Mouse (Mus musculus) liver, embryonic 14.5 days (tissue): Measurements from ENCODE around the gene Accs. TPM values are rescaled to one million over a fixed set of nuclear protein-coding genes. Genes with fewer than 3 reads are reported as not detected.

Source experiments
- ATAC-seq: fragments of 200-750 bp; cut with Nextera tagmentation; 2 replicates; pipeline ENCODE4 v1.8.0; 2017; ENCODE audit warnings: moderate number of reproducible peaks, mild to moderate bottlenecking, moderate library complexity; ENCODE audit not compliant: insufficient read depth
- DNase-seq, 3 experiments: peaks; one replicate each; pipeline ENCODE4 v3.0.0-alpha.2; 2012 to 2013; ENCODE audit warnings: low read depth in 3 of 3, low spot score in 3 of 3
- H3K27ac ChIP-seq: fragments of 300-500 bp; sonication (generic); 2 replicates; pipeline ENCODE4 v1.5.1; 2014; ENCODE audit warnings: moderate library complexity, mild to moderate bottlenecking, control low read depth, inconsistent platforms
- H3K27me3 ChIP-seq: fragments of 300-500 bp; sonication (generic); 2 replicates; pipeline ENCODE4 v1.6.1; 2014; ENCODE audit warnings: mild to moderate bottlenecking, low read length, moderate library complexity; ENCODE audit not compliant: control insufficient read depth, insufficient read depth
- H3K36me3 ChIP-seq: fragments of 300-500 bp; sonication (generic); replicated peaks from 2 replicates; pipeline ENCODE4 v1.6.1; 2014; ENCODE audit warnings: low read depth; ENCODE audit not compliant: control insufficient read depth, insufficient read depth
- H3K4me1 ChIP-seq, 2 experiments: fragments of 200-500 bp in 1 of 2; fragments of 300-500 bp in 1 of 2; sonication (generic) in 1 of 2; replicated peaks; 2 replicates each; pipeline ENCODE4 v1.6.1; 2012 to 2014; ENCODE audit warnings: antibody characterized with exemption in 1 of 2, inconsistent platforms in 1 of 2, low read length in 1 of 2; ENCODE audit not compliant: control insufficient read depth in 2 of 2, insufficient read depth in 2 of 2
- H3K4me2 ChIP-seq: fragments of 300-500 bp; sonication (generic); 2 replicates; pipeline ENCODE4 v1.6.1; 2014; ENCODE audit warnings: low read depth, mild to moderate bottlenecking, control low read depth, moderate library complexity
- H3K4me3 ChIP-seq, 2 experiments: fragments of 200-500 bp in 1 of 2; fragments of 300-500 bp in 1 of 2; sonication (generic) in 1 of 2; 2 replicates each; pipeline ENCODE4 v1.5.1; 2012 to 2014; ENCODE audit warnings: low read depth in 2 of 2, low read length in 2 of 2, mild to moderate bottlenecking in 2 of 2, control low read depth in 1 of 2, inconsistent platforms in 1 of 2, moderate library complexity in 1 of 2; ENCODE audit not compliant: insufficient read depth in 1 of 2
- H3K9ac ChIP-seq: fragments of 300-500 bp; sonication (generic); replicated peaks from 2 replicates; pipeline ENCODE4 v1.6.1; 2014; ENCODE audit warnings: mild to moderate bottlenecking, control low read depth, moderate library complexity
- H3K9me3 ChIP-seq: fragments of 300-500 bp; sonication (generic); 2 replicates; pipeline ENCODE4 v1.6.1; 2016; ENCODE audit warnings: low read length, mixed read lengths; ENCODE audit not compliant: control insufficient read depth
- CTCF ChIP-seq: IDR thresholded peaks from 2 replicates; pipeline ENCODE4 v1.5.1; 2016; ENCODE audit warnings: antibody characterized with exemption, low read depth, control low read depth
- EP300 ChIP-seq: IDR thresholded peaks from 2 replicates; pipeline ENCODE4 v1.6.1; 2016; ENCODE audit warnings: antibody characterized with exemption, low read depth
- WGBS: fragments of 180-500 bp; shearing (Covaris S2); extraction: QIAGEN DNeasy Blood & Tissue Kit; methylation state at CpG from one replicate; pipeline ENCODE4 v1.1.7; 2014; ENCODE audit not compliant: insufficient replicate concordance; 5-methylcytosine and 5-hydroxymethylcytosine counted together
- polyA plus RNA-seq, 2 experiments: library from polyadenylated mRNA; depleted of rRNA in 1 of 2; stranded (reverse) in 1 of 2; unstranded in 1 of 2; fragments of >200 nt; fragmentation: Nextera tagmentation in 1 of 2; extraction: Ambion mirVana in 1 of 2; gene quantifications; 2 replicates each; pipeline versions ENCODE4 v1.2.1 to v1.2.3; 2012 to 2014

Accs gene
- polyA plus RNA-seq, 2 experiments, result 0.88 to 1.5 TPM

DNA sequence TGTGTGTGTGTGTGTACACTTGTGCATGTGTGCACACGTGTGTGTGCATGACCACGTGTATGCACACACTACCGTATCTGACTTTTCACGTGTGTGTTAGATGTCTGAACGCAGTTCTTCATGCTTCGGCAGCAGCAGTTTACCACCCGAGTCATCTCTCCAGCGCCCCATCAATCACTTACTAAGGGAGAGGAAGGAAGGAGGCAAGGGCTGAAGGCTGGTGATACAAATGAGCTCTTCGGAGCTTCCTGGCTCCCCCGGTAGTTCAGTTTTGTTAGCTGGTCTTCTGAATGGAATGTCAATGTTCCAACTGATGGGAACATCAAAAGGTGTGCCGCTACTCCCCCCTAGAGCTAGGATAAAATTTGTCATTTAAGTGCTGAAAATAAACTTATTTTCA is 37.5 kb upstream of the Accs start:
- Histone ChIP-seq H3K36me3 (no peaks in the 10 kb centered on the region), H3K27ac (no peak overlapping the region), H3K4me3 (no peak overlapping the region), H3K27me3 (no peaks in the 10 kb centered on the region), H3K9me3 (no peaks in the 10 kb centered on the region), H3K4me2 (no peak overlapping the region), H3K9ac (no peak overlapping the region), H3K4me1 (peaks cover 0 to 2% of the 10 kb centered on the region in 2 experiments; a peak in 2 of 4 replicates)
- ATAC-seq, result no peak
- TF ChIP-seq EP300 (no peak), CTCF (no peak)
- 9% methylated on average over 11 of the region's 11 CpGs for WGBS
- DNase-seq, result no peak

DNA sequence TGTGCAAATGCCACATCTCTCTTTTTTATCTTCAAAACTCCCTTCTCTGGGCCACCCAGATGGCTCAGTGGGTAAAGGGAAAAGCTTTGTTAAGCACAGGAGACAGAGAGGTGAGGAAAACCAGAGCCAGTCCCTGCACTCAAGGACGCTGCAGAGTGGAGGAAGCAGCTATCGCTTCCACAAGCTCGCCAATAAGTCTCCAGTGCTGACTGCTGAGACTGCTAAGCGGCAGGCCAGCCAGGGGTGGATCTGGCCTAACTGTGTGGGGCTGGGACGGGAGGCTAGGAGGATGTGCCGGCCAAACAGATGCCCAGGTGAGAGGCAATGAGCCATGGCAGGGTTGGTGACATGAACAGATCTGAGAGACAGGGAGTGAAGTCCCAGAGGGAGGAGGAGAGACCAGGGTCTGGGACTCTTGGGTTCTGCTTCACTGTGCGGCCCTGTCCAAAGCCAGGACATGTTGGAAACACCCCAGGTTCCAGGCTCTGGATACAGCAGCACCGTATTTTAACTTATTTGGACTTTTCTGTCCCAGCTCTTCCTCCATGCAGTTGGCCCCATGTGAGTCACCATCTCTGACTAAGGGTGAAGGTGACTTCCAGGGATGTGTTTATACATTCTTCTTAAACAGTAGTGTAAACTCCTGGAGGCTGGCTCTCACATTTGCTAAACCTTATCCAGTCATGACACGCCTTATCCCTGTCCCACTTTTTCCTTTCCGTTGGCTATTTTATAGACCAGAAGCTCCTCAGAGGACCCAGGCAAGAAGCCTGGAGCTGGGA is 36.5 kb upstream of the Accs start:
- no peak for ATAC-seq
- TF ChIP-seq EP300 (no peak), CTCF (no peak)
- Histone ChIP-seq H3K4me1 (peaks cover 0 to 2% of the 10 kb centered on the region in 2 experiments; a peak in 1 of 4 replicates), H3K27ac (no peak overlapping the region), H3K4me2 (no peak overlapping the region), H3K4me3 (no peak overlapping the region), H3K9ac (no peak overlapping the region), H3K9me3 (no peaks in the 10 kb centered on the region), H3K36me3 (no peaks in the 10 kb centered on the region), H3K27me3 (no peaks in the 10 kb centered on the region)
- no peak for DNase-seq
- 46% methylated on average over 10 of the region's 10 CpGs for WGBS

DNA sequence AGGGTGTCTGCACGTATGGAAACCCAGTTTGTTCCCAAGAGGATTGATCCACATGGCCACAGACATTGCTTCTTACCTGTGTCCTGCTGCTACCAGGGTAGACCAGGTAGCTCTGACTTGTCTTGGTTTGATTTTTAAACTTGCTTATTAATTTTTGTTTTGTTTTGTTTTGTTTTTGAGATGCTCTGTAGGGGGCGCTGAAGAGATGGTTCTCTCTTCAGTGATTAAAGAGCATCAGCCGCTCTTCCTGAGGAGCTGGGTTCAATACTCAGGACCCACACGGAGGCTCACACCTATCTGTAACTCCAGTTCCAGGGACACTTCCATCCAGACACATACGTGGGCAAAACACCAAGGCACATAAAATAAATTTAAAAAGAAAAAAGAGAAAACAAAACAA is 33.3 kb upstream of the Accs start:
- WGBS, result 43% methylated on average over 5 of the region's 5 CpGs
- no peak for DNase-seq

DNA sequence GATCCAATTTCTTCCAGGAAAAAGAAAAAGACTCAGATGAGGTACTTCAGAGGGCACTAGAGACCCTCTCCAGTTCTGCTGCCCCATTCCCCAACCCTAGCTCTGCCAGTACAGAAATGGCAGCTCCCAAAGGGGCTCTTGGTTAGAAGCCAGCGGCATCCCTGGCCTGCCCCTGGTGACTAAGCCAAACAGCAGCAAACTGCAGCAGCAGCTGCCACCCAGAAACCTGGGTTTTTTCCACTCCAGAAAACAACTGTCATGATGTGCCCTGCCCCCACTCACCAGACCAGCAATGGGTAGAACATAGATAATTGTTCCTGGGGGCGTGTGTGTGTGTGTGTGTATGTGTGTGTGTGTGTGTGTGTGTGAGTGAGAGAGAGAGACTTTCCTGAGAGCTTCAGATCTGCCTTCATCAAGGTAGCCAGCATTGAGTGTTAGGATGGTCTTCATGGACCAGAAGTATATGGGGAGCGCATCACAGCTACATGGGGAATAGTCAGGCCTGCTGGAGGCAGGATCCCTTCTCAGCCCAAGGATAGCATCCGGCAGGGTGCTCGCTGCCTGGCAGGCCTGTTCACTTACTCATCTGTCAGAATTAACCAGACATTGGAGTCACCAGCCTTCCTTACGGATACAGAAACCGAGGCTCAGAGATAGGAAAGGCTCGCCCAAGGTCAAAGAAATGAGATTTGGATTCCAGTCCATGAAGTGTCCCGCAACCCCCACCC is 32.1 kb upstream of the Accs start:
- ATAC-seq, result no peak
- Histone ChIP-seq H3K4me1 (no peaks in the 10 kb centered on the region), H3K9ac (no peak overlapping the region), H3K9me3 (no peaks in the 10 kb centered on the region), H3K27ac (no peak overlapping the region), H3K4me2 (no peak overlapping the region), H3K36me3 (no peaks in the 10 kb centered on the region), H3K4me3 (no peak overlapping the region), H3K27me3 (no peaks in the 10 kb centered on the region)
- TF ChIP-seq EP300 (no peak), CTCF (no peak)
- DNase-seq, result no peak
- WGBS, result 61% methylated on average over 9 of the region's 9 CpGs

More for the DNA sequence above, 33.3 kb upstream of the Accs start:
- Histone ChIP-seq H3K27me3 (no peaks in the 10 kb centered on the region), H3K4me1 (peaks cover 0 to 2% of the 10 kb centered on the region in 2 experiments; a peak in 1 of 4 replicates), H3K27ac (no peak overlapping the region), H3K9me3 (no peaks in the 10 kb centered on the region), H3K36me3 (no peaks in the 10 kb centered on the region), H3K4me2 (no peak overlapping the region), H3K9ac (no peak overlapping the region), H3K4me3 (no peak overlapping the region)
- no peak for ATAC-seq
- TF ChIP-seq EP300 (no peak), CTCF (no peak)

DNA sequence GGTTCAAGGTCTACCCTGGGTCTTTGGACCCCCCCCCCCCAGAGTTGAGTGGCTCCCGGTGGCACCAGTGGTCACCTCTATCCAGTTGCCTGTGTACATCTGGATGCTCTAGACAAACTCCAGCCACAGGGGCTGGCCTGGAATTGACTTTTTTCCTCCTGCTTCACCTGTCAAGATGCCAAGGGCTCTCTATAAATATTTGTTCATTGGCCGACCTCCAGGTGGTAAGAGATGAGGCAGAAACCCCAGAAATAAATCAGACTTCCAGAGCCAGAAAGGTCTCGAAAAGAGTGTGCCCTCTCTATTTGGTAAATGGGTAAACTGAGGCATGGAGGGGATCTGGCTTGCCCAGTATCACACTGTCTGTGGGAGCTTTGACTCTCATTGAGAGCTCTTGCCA is 31.2 kb upstream of the Accs start:
- no peaks in the 10 kb centered on the region for H3K27me3 ChIP-seq
- no peak for DNase-seq
- H3K4me3 ChIP-seq, result no peak overlapping the region
- H3K27ac ChIP-seq, result no peak overlapping the region
- H3K9me3 ChIP-seq, result no peaks in the 10 kb centered on the region
- 45% methylated on average over 3 of the region's 3 CpGs for WGBS
- no peak for TF ChIP-seq CTCF
- no peak for TF ChIP-seq EP300
- H3K9ac ChIP-seq, result no peak overlapping the region
- no peaks in the 10 kb centered on the region for H3K36me3 ChIP-seq
- ATAC-seq, result no peak
- no peak overlapping the region for H3K4me2 ChIP-seq
- no peaks in the 10 kb centered on the region for H3K4me1 ChIP-seq
